In the genomic region with DNA sequence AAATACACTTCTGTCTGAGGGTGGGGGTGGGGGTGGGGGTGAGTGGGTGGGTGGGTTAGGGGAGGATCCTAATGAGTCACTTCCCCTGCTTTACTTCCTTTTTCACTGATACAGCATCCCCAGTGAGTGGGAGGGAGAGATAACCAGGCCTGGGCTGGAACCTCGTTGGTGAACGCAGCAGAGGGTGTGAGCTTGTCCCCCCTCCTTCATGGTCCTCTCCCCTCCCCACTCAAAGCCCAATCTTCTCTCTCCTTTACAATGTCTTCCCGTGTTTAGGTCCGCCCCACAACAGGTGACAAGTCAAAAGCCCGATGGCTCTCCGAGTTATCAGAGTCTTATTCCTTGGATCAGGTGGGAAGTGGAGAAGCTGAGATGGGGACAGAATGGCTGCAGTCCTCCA, we compare ENCODE assay signal across 12 mouse cellular contexts.
DNase-seq lines count a peak whose midpoint lies in the region; ATAC-seq and TF ChIP-seq lines count a peak whose summit lies in the region.
"Had no signal": no experiment of that assay in that cellular context is flagged by ENCODE, and none has a peak within 500 bp of the region (broad histone marks: within the 10 kb centered on the region; RNA-seq: fewer than 3 reads in every experiment).

No protein-coding gene starts in this region.

- no peak for TF ChIP-seq POLR2A in bone marrow macrophage, adult 2 months (IDR thresholded peaks at IDR 0.05; ENCODE audit: borderline replicate concordance, low read depth, low read length)
- no peak for TF ChIP-seq POLR2A in thymus, adult 2 months (IDR thresholded peaks at IDR 0.05; ENCODE audit: control insufficient read depth, extremely low read depth, insufficient read depth, low read length, poor library complexity)

- 0 out of 2 replicates have a peak, but pooled peaks have one; percentile 31 for ATAC-seq in lung, embryonic 14.5 days (ENCODE audit: insufficient read depth)
- peak; percentile 64 for ATAC-seq in liver, postnatal 0 days
- ATAC-seq: forebrain, postnatal 0 days had no signal

- 53% methylated on average over 6 of the region's 6 CpGs for WGBS in lung, embryonic 14.5 days
- 18% methylated on average over 6 of the region's 6 CpGs for WGBS in liver, postnatal 0 days (ENCODE audit: insufficient replicate concordance)
- 5% methylated on average over 6 of the region's 6 CpGs for WGBS in thymus, adult 2 months

- peaks cover 7% of the 10 kb centered on the region; the same call in 1 of the 2 replicates for H3K4me1 ChIP-seq in lung, embryonic 14.5 days (ENCODE audit: insufficient read depth)
- H3K4me1 ChIP-seq in bone marrow macrophage, adult 2 months (ENCODE audit: control insufficient read depth, insufficient read depth, low read length), result peaks cover 55% of the 10 kb centered on the region
- H3K4me1 ChIP-seq in liver, postnatal 0 days (ENCODE audit: insufficient read depth), result peaks cover 47% of the 10 kb centered on the region
- H3K4me1 ChIP-seq in thymus, adult 2 months (replicated peaks; ENCODE audit: control insufficient read depth, insufficient read depth, low read length), result peaks cover 28% of the 10 kb centered on the region

- peak; percentile 51 for TF ChIP-seq EP300 in liver, postnatal 0 days (IDR thresholded peaks at IDR 0.05; ENCODE audit: low read depth)

- no peaks in the 10 kb centered on the region for H3K36me3 ChIP-seq in lung, embryonic 14.5 days (ENCODE audit: insufficient read depth)
- H3K36me3 ChIP-seq in liver, postnatal 0 days (replicated peaks; ENCODE audit: insufficient read depth, low read length), result no peaks in the 10 kb centered on the region
- no peaks in the 10 kb centered on the region for H3K36me3 ChIP-seq in thymus, adult 2 months (ENCODE audit: control insufficient read depth, insufficient read depth, low read length)
- H3K36me3 ChIP-seq: midbrain, embryonic 10.5 days had no signal

- DNase-seq in lung, embryonic 14.5 days, result no peak
- DNase-seq in lung, postnatal 10 days, result no peak
- peak; percentile 44 for DNase-seq in liver, postnatal 0 days
- peak; percentile 40 for DNase-seq in thymus, adult 2 months
- no peak for DNase-seq in ovary, adult 18-20 months (ENCODE audit: low spot score)
- DNase-seq in right cerebral cortex, adult 18-20 months, result no peak
- DNase-seq in gastrocnemius, adult 18-20 months (ENCODE audit: low spot score), result no peak
- DNase-seq: cerebellum, postnatal 25 days; forebrain, postnatal 0 days; kidney, postnatal 14 days had no signal

- TF ChIP-seq CTCF in lung, embryonic 14.5 days (IDR thresholded peaks at IDR 0.05; ENCODE audit: low read depth), result no peak
- no peak for TF ChIP-seq CTCF in bone marrow macrophage, adult 2 months (IDR thresholded peaks at IDR 0.05; ENCODE audit: low read depth, low read length)
- TF ChIP-seq CTCF in liver, postnatal 0 days (IDR thresholded peaks at IDR 0.05; ENCODE audit: low read depth), result no peak
- no peak for TF ChIP-seq CTCF in thymus, adult 2 months (IDR thresholded peaks at IDR 0.05; ENCODE audit: borderline replicate concordance, control insufficient read depth, extremely low read depth, insufficient read depth, low read length, poor library complexity)

- no peaks in the 10 kb centered on the region for H3K9me3 ChIP-seq in lung, embryonic 14.5 days (ENCODE audit: low read depth, low read length)
- H3K9me3 ChIP-seq in liver, postnatal 0 days (ENCODE audit: low read length), result no peaks in the 10 kb centered on the region
- H3K9me3 ChIP-seq: midbrain, embryonic 10.5 days had no signal

- H3K4me3 ChIP-seq in lung, embryonic 14.5 days (ENCODE audit: low read depth, low read length), result no peak overlapping the region
- peak overlapping the region; percentile 11 for H3K4me3 ChIP-seq in bone marrow macrophage, adult 2 months (ENCODE audit: insufficient read depth, low read length)
- H3K4me3 ChIP-seq in liver, postnatal 0 days (ENCODE audit: low read depth, low read length), result no peak overlapping the region
- H3K4me3 ChIP-seq in thymus, adult 2 months (ENCODE audit: control insufficient read depth, insufficient read depth, low read length), result peak overlapping the region; percentile 43
- H3K4me3 ChIP-seq: midbrain, embryonic 10.5 days had no signal

- H3K27me3 ChIP-seq in lung, embryonic 14.5 days (ENCODE audit: insufficient read depth, low read length), result no peaks in the 10 kb centered on the region
- H3K27me3 ChIP-seq in liver, postnatal 0 days (ENCODE audit: insufficient read depth, low read length), result no peaks in the 10 kb centered on the region
- H3K27me3 ChIP-seq in thymus, adult 2 months (ENCODE audit: control insufficient read depth, insufficient read depth, low read length), result no peaks in the 10 kb centered on the region

- no peak overlapping the region for H3K27ac ChIP-seq in lung, embryonic 14.5 days (ENCODE audit: low read depth)
- peak overlapping the region; percentile 91 for H3K27ac ChIP-seq in bone marrow macrophage, adult 2 months (ENCODE audit: insufficient read depth, low read depth, low read length)
- H3K27ac ChIP-seq in liver, postnatal 0 days (ENCODE audit: low read depth), result peak overlapping the region; percentile 65
- peak overlapping the region; percentile 89 for H3K27ac ChIP-seq in thymus, adult 2 months (ENCODE audit: control insufficient read depth, insufficient read depth, low read length)
- H3K27ac ChIP-seq: midbrain, embryonic 10.5 days had no signal

- no peak overlapping the region for H3K4me2 ChIP-seq in lung, embryonic 14.5 days
- peak overlapping the region; percentile 68 for H3K4me2 ChIP-seq in liver, postnatal 0 days (ENCODE audit: low read depth, low read length)

- no peak overlapping the region for H3K9ac ChIP-seq in lung, embryonic 14.5 days
- H3K9ac ChIP-seq in liver, postnatal 0 days (replicated peaks), result no peak overlapping the region
- H3K9ac ChIP-seq: forebrain, postnatal 0 days had no signal

Comparison
In these comparisons a context has a peak if more than half of its experiments do, and no peak if none do; other contexts are left out.
1. DNase-seq: peak in liver, postnatal 0 days (single experiment) and thymus, adult 2 months (single experiment); none in lung, embryonic 14.5 days (single experiment), lung, postnatal 10 days (single experiment), ovary, adult 18-20 months (single experiment), right cerebral cortex, adult 18-20 months (single experiment) and gastrocnemius, adult 18-20 months (single experiment).
2. H3K4me3 ChIP-seq: peak in bone marrow macrophage, adult 2 months (single experiment) and thymus, adult 2 months (single experiment); none in lung, embryonic 14.5 days (single experiment) and liver, postnatal 0 days (single experiment).